Mouse (Mus musculus): ENCODE results near the gene Dmwd. TPM values are rescaled to one million over a fixed set of nuclear protein-coding genes. Genes with fewer than 3 reads are reported as not detected.
A peak's percentile ranks its signal among the peaks of the same experiment; 100 is the strongest.

Dmwd gene
- polyA plus RNA-seq, 1 experiment from 2014 or later: 16.8 TPM

- H3K4me1 ChIP-seq: peaks cover 46% of the 10 kb centered on the region
- H3K36me3 ChIP-seq (replicated peaks): peaks cover 56% of the 10 kb centered on the region
- no peak for DNase-seq (ENCODE audit: low spot score)
- 20% methylated on average over 17 of the region's 17 CpGs for WGBS
- peaks cover 33% of the 10 kb centered on the region for H3K27me3 ChIP-seq (replicated peaks; ENCODE audit: low read depth, poor library complexity, severe bottlenecking)
- no peaks in the 10 kb centered on the region; the same call in 1 of the 2 replicates for H3K9me3 ChIP-seq
- no peak overlapping the region for H3K27ac ChIP-seq (replicated peaks)
- H3K4me3 ChIP-seq: peak overlapping the region; percentile 89
Measured at GRCm38 (mm10) chr7:19091913-19092312, 15.9 kb downstream of the Dmwd start.

GRCm38 (mm10) chr7:19092381-19093173 lies 16.6 kb downstream of the Dmwd start:
- H3K27me3 ChIP-seq (replicated peaks; ENCODE audit: low read depth, poor library complexity, severe bottlenecking): peaks cover 29% of the 10 kb centered on the region
- peak; percentile 90 for DNase-seq (ENCODE audit: low spot score)
- WGBS: 4% methylated on average over 38 of the region's 38 CpGs
- H3K27ac ChIP-seq (replicated peaks): peak overlapping the region; percentile 96
- H3K36me3 ChIP-seq (replicated peaks): peaks cover 56% of the 10 kb centered on the region
- no peaks in the 10 kb centered on the region; the same call in 1 of the 2 replicates for H3K9me3 ChIP-seq
- peaks cover 52% of the 10 kb centered on the region for H3K4me1 ChIP-seq
- H3K4me3 ChIP-seq: peak overlapping the region; percentile 89

- H3K4me1 ChIP-seq: peaks cover 58% of the 10 kb centered on the region
- DNase-seq (ENCODE audit: low spot score): peak; percentile 91
- peaks cover 56% of the 10 kb centered on the region for H3K36me3 ChIP-seq (replicated peaks)
- under 1% methylated on average over 15 of the region's 15 CpGs for WGBS
- no peaks in the 10 kb centered on the region; the same call in 1 of the 2 replicates for H3K9me3 ChIP-seq
- H3K27me3 ChIP-seq (replicated peaks; ENCODE audit: low read depth, poor library complexity, severe bottlenecking): peaks cover 29% of the 10 kb centered on the region
- H3K27ac ChIP-seq (replicated peaks): peak overlapping the region; percentile 96
- H3K4me3 ChIP-seq: peak overlapping the region; percentile 89
Measured at GRCm38 (mm10) chr7:19093174-19093521, 17.1 kb downstream of the Dmwd start.

- Histone ChIP-seq H3K36me3 (replicated peaks) (peaks cover 51% of the 10 kb centered on the region), H3K4me3 (peak overlapping the region; percentile 89), H3K27ac (replicated peaks) (peak overlapping the region; percentile 96), H3K27me3 (replicated peaks; ENCODE audit: low read depth, poor library complexity, severe bottlenecking) (peaks cover 29% of the 10 kb centered on the region), H3K9me3 (no peaks in the 10 kb centered on the region; the same call in 1 of the 2 replicates), H3K4me1 (peaks cover 62% of the 10 kb centered on the region)
- DNase-seq (ENCODE audit: low spot score): peak; percentile 100
- under 1% methylated on average over 45 of the region's 45 CpGs for WGBS
Measured at GRCm38 (mm10) chr7:19093537-19094385, 17.7 kb downstream of the Dmwd start.

GRCm38 (mm10) chr7:19094471-19094825 lies 18.4 kb downstream of the Dmwd start, which contains the start of gene Six5:
Gene Six5 (plus strand): TSS chr7:19094594.
- Histone ChIP-seq H3K36me3 (replicated peaks) (peaks cover 46% of the 10 kb centered on the region), H3K9me3 (no peaks in the 10 kb centered on the region; the same call in 1 of the 2 replicates), H3K27me3 (replicated peaks; ENCODE audit: low read depth, poor library complexity, severe bottlenecking) (peaks cover 29% of the 10 kb centered on the region), H3K4me1 (peaks cover 63% of the 10 kb centered on the region), H3K27ac (replicated peaks) (peak within 1 kb of the TSS; percentile 96), H3K4me3 (peak within 1 kb of the TSS; percentile 89)
- under 1% methylated on average over 32 of the region's 36 CpGs for WGBS
- DNase-seq (ENCODE audit: low spot score): no peak

- under 1% methylated on average over 87 of the region's 87 CpGs for WGBS
- peaks cover 40% of the 10 kb centered on the region for H3K36me3 ChIP-seq (replicated peaks)
- H3K27ac ChIP-seq (replicated peaks): peak overlapping the region; percentile 96
- peak; percentile 77 for DNase-seq (ENCODE audit: low spot score)
- H3K4me3 ChIP-seq: peak overlapping the region; percentile 89
- H3K9me3 ChIP-seq: no peaks in the 10 kb centered on the region; the same call in 1 of the 2 replicates
- peaks cover 26% of the 10 kb centered on the region for H3K27me3 ChIP-seq (replicated peaks; ENCODE audit: low read depth, poor library complexity, severe bottlenecking)
- peaks cover 63% of the 10 kb centered on the region for H3K4me1 ChIP-seq
Measured at GRCm38 (mm10) chr7:19094826-19095750, 19.1 kb downstream of the Dmwd start.

GRCm38 (mm10) chr7:19095751-19096110 lies 19.7 kb downstream of the Dmwd start:
- DNase-seq (ENCODE audit: low spot score): peak; percentile 92
- peaks cover 33% of the 10 kb centered on the region for H3K36me3 ChIP-seq (replicated peaks)
- peaks cover 63% of the 10 kb centered on the region for H3K4me1 ChIP-seq
- under 1% methylated on average over 19 of the region's 19 CpGs for WGBS
- H3K27me3 ChIP-seq (replicated peaks; ENCODE audit: low read depth, poor library complexity, severe bottlenecking): peaks cover 19% of the 10 kb centered on the region
- peak overlapping the region; percentile 89 for H3K4me3 ChIP-seq
- no peaks in the 10 kb centered on the region; the same call in 1 of the 2 replicates for H3K9me3 ChIP-seq
- peak overlapping the region; percentile 96 for H3K27ac ChIP-seq (replicated peaks)

GRCm38 (mm10) chr7:19096421-19096976 lies 20.5 kb downstream of the Dmwd start:
- H3K9me3 ChIP-seq: no peaks in the 10 kb centered on the region; the same call in 1 of the 2 replicates
- H3K36me3 ChIP-seq (replicated peaks): peaks cover 25% of the 10 kb centered on the region
- peak overlapping the region; percentile 89 for H3K4me3 ChIP-seq
- DNase-seq (ENCODE audit: low spot score): no peak
- H3K27ac ChIP-seq (replicated peaks): peak overlapping the region; percentile 96
- H3K4me1 ChIP-seq: peaks cover 58% of the 10 kb centered on the region
- 48% methylated on average over 5 of the region's 5 CpGs for WGBS
- peaks cover 11% of the 10 kb centered on the region for H3K27me3 ChIP-seq (replicated peaks; ENCODE audit: low read depth, poor library complexity, severe bottlenecking)

- Histone ChIP-seq H3K9me3 (no peaks in the 10 kb centered on the region; the same call in 1 of the 2 replicates), H3K27ac (replicated peaks) (no peak overlapping the region), H3K36me3 (replicated peaks) (peaks cover 20% of the 10 kb centered on the region), H3K4me1 (peaks cover 51% of the 10 kb centered on the region), H3K4me3 (peak overlapping the region; percentile 89; the same call in 1 of the 2 replicates), H3K27me3 (replicated peaks; ENCODE audit: low read depth, poor library complexity, severe bottlenecking) (peaks cover 4% of the 10 kb centered on the region)
- DNase-seq (ENCODE audit: low spot score): no peak
- WGBS: 69% methylated on average over 2 of the region's 2 CpGs
Measured at GRCm38 (mm10) chr7:19097217-19097616, 21.2 kb downstream of the Dmwd start.

GRCm38 (mm10) chr7:19097863-19098262 lies 21.8 kb downstream of the Dmwd start:
- H3K27ac ChIP-seq (replicated peaks): no peak overlapping the region
- H3K9me3 ChIP-seq: no peaks in the 10 kb centered on the region; the same call in 1 of the 2 replicates
- peak overlapping the region; percentile 14; the same call in 1 of the 2 replicates for H3K4me3 ChIP-seq
- peaks cover 45% of the 10 kb centered on the region for H3K4me1 ChIP-seq
- no peak for DNase-seq (ENCODE audit: low spot score)
- peaks cover 20% of the 10 kb centered on the region for H3K36me3 ChIP-seq (replicated peaks)
- no peaks in the 10 kb centered on the region for H3K27me3 ChIP-seq (replicated peaks; ENCODE audit: low read depth, poor library complexity, severe bottlenecking)

- Histone ChIP-seq H3K4me3 (no peak overlapping the region; the same call in 1 of the 2 replicates), H3K4me1 (peaks cover 38% of the 10 kb centered on the region), H3K27me3 (replicated peaks; ENCODE audit: low read depth, poor library complexity, severe bottlenecking) (no peaks in the 10 kb centered on the region), H3K36me3 (replicated peaks) (peaks cover 20% of the 10 kb centered on the region), H3K27ac (replicated peaks) (no peak overlapping the region), H3K9me3 (no peaks in the 10 kb centered on the region; the same call in 1 of the 2 replicates)
- DNase-seq (ENCODE audit: low spot score): no peak
- WGBS: 67% methylated on average over 7 of the region's 7 CpGs
Measured at GRCm38 (mm10) chr7:19098811-19099210, 22.8 kb downstream of the Dmwd start.

Measured in embryonic facial prominence, embryonic 10.5 days (tissue).